Mouse (Mus musculus) hindbrain, postnatal 0 days (tissue): ENCODE measurements around the gene Flcn. TPM values are rescaled to one million over a fixed set of nuclear protein-coding genes. Genes with fewer than 3 reads are reported as not detected.

Experiments
- ATAC-seq: fragments of 200-750 bp; cut with Nextera tagmentation; 2 replicates; pipeline ENCODE4 v1.8.0; 2017; ENCODE audit warnings: mild to moderate bottlenecking, moderate TSS enrichment, moderate library complexity
- DNase-seq: peaks from one replicate; pipeline ENCODE4 v3.0.0-alpha.2; 2015; ENCODE audit warnings: low spot score
- H3K27ac ChIP-seq: fragments of 300-500 bp; sonication (generic); 2 replicates; pipeline ENCODE4 v1.5.1; 2014; ENCODE audit warnings: mild to moderate bottlenecking
- H3K27me3 ChIP-seq: fragments of 300-500 bp; sonication (generic); 2 replicates; pipeline ENCODE4 v1.6.1; 2014; ENCODE audit warnings: low read length, mixed read lengths; ENCODE audit not compliant: insufficient read depth
- H3K36me3 ChIP-seq: fragments of 300-500 bp; sonication (generic); 2 replicates; pipeline ENCODE4 v1.6.1; 2014; ENCODE audit warnings: low read length, mixed read lengths; ENCODE audit not compliant: insufficient read depth
- H3K4me1 ChIP-seq: fragments of 300-500 bp; sonication (generic); 2 replicates; pipeline ENCODE4 v1.6.1; 2014; ENCODE audit warnings: antibody characterized with exemption, low read length, mixed read lengths; ENCODE audit not compliant: insufficient read depth
- H3K4me2 ChIP-seq: fragments of 300-500 bp; sonication (generic); 2 replicates; pipeline ENCODE4 v1.6.1; 2014; ENCODE audit warnings: low read depth, mild to moderate bottlenecking, low read length, moderate library complexity, mixed read lengths
- H3K4me3 ChIP-seq: fragments of 300-500 bp; sonication (generic); 2 replicates; pipeline ENCODE4 v1.5.1; 2014; ENCODE audit warnings: low read length
- H3K9ac ChIP-seq: fragments of 300-500 bp; sonication (generic); replicated peaks from 2 replicates; pipeline ENCODE4 v1.6.1; 2014; ENCODE audit warnings: mild to moderate bottlenecking, low read length, moderate library complexity, mixed read lengths
- H3K9me3 ChIP-seq: fragments of 300-500 bp; sonication (generic); 2 replicates; pipeline ENCODE4 v1.6.1; 2016; ENCODE audit warnings: low read length, mixed read lengths
- CTCF ChIP-seq: IDR thresholded peaks from 2 replicates; pipeline ENCODE4 v1.5.1; 2016; ENCODE audit warnings: antibody characterized with exemption, control low read depth, low read depth
- WGBS: fragments of 180-500 bp; shearing (Covaris S2); extraction: QIAGEN DNeasy Blood & Tissue Kit; methylation state at CpG from one replicate; pipeline ENCODE4 v1.1.7; 2014; 5-methylcytosine and 5-hydroxymethylcytosine counted together
- polyA plus RNA-seq: library from polyadenylated mRNA; unstranded; fragments of >200 nt; fragmentation: Nextera tagmentation; extraction: Ambion mirVana; gene quantifications from 2 replicates; pipeline ENCODE4 v1.2.1, GENCODE M21; 2015
- total RNA-seq: library from RNA; depleted of rRNA; stranded (reverse); fragments of >200 nt; gene quantifications from 2 replicates; pipeline ENCODE4 v1.2.3, GENCODE M21; 2014

Gene Flcn
- total and polyA plus RNA-seq, 2 experiments from 2014 or later = 28.4 to 42.8 TPM

DNA sequence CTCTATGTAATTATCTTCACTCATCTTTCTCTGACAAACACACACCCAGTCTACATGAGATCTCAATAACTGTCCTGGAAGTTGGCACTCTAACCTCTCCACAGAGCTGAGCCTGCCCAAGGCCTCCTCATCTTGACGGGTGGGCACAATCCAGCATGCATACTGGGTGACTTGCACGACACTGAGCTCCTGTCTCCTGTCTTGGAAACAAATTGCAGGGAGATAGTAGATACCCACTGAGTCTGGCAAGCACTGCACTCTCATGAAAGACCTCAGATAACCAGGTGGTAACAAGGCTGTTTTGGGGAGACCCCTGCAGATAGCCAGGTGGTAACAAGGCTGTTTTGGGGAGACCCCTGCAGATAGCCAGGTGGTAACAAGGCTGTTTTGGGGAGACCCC lies 37.5 kb downstream of the Flcn start:
- H3K36me3 ChIP-seq = peaks cover 74% of the 10 kb centered on the region

DNA sequence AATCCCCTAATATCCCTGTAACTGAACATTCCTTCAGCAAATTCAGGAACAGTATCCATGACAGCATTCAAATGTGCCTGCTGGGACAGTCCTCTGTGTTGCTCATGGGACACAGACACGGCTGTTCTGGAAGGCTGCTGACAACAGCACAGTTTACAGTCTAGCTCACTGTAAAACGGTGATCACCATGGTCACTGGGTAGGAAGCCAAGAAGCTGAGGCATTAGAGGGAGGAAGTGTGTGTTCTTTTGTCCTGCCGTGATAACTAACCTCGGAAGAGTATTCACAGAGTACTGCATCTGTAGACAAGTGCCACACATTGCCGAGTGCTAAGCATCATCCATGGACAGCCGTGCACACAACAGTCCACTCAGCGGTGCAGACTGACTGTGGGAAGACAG lies 39.1 kb downstream of the Flcn start:
- DNase-seq = peak; percentile 63
- H3K27ac ChIP-seq = no peak overlapping the region

More for the DNA sequence above, 37.5 kb downstream of the Flcn start:
- Histone ChIP-seq H3K27me3 (no peaks in the 10 kb centered on the region), H3K9me3 (no peaks in the 10 kb centered on the region), H3K9ac (no peak overlapping the region), H3K4me2 (no peak overlapping the region), H3K4me1 (no peaks in the 10 kb centered on the region), H3K27ac (no peak overlapping the region), H3K4me3 (no peak overlapping the region)
- no peak for TF ChIP-seq CTCF
- ATAC-seq (no peak), DNase-seq (no peak)
- 60% methylated on average over 2 of the region's 2 CpGs for WGBS

DNA sequence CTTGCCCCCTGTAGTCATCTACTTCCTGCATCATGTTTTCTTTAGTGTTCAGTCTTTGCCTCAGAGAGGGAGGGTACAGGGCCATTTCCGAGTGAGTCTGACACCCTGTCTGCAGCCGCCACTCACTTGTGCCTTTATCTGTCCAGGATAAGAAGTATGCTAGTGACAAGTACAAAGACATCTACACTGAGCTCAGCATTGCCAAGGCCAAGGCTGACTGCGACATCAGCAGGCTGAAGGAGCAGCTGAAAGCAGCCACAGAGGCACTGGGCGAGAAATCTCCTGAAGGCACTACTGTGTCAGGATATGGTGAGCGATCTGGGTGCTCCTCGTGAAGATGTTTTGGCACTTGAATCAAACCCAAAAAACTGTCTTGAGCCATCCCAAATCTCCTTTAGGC lies 40.1 kb downstream of the Flcn start:
- TF ChIP-seq CTCF = no peak
- Histone ChIP-seq H3K27me3 (no peaks in the 10 kb centered on the region), H3K4me3 (no peak overlapping the region), H3K9me3 (no peaks in the 10 kb centered on the region), H3K9ac (no peak overlapping the region), H3K36me3 (peaks cover 90% of the 10 kb centered on the region), H3K4me2 (no peak overlapping the region), H3K27ac (no peak overlapping the region), H3K4me1 (no peaks in the 10 kb centered on the region)
- WGBS = 70% methylated on average over 6 of the region's 6 CpGs
- no peak for ATAC-seq
- DNase-seq = no peak

More for the DNA sequence above, 39.1 kb downstream of the Flcn start:
- peak; percentile 89 for ATAC-seq
- 48% methylated on average over 7 of the region's 7 CpGs for WGBS
- no peak overlapping the region for H3K4me3 ChIP-seq
- H3K4me2 ChIP-seq = no peak overlapping the region
- no peak for TF ChIP-seq CTCF
- no peak overlapping the region for H3K9ac ChIP-seq
- no peaks in the 10 kb centered on the region for H3K9me3 ChIP-seq
- no peaks in the 10 kb centered on the region for H3K27me3 ChIP-seq
- H3K4me1 ChIP-seq = no peaks in the 10 kb centered on the region
- H3K36me3 ChIP-seq = peaks cover 87% of the 10 kb centered on the region

DNA sequence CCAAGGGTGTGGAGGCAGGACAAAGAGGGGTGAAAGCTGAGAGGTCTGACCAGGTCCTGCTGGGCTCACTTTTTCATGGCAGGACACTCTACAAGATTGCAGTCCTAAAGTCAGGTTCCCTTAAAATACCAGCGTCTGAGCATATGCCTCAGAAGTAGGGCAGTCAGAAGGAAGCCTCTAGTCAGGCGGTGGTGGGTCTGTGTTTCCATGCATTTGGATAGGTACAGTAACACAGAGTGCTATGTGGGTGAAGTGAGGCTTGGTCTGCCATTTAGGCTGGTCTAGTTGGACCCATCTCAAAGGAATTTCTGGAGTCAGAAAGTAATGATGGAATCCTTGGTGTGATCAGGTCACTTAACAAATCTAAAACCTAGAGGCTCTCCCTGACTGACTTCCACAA lies 40.5 kb downstream of the Flcn start:
- Histone ChIP-seq H3K27ac (no peak overlapping the region), H3K4me1 (no peaks in the 10 kb centered on the region), H3K4me2 (no peak overlapping the region), H3K4me3 (no peak overlapping the region), H3K9me3 (no peaks in the 10 kb centered on the region), H3K27me3 (no peaks in the 10 kb centered on the region), H3K36me3 (peaks cover 90% of the 10 kb centered on the region), H3K9ac (no peak overlapping the region)
- 91% methylated on average over 2 of the region's 2 CpGs for WGBS
- no peak for TF ChIP-seq CTCF
- ATAC-seq (no peak), DNase-seq (no peak)

DNA sequence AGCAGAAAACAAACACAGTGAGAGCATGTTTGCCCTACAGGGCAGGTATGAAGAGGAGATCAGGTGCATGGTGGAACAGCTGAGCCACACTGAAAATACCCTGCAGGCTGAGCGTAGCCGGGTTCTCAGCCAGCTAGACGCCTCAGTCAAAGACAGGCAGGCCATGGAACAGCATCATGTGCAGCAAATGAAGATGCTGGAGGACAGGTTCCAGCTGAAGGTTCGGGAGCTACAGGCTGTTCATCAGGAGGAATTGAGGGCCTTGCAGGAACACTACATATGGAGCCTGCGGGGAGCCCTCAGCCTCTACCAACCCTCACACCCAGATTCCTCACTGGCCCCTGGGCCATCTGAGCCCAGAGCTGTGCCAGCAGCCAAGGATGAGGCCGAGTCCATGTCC lies 49.0 kb downstream of the Flcn start:
- no peak for DNase-seq
- Histone ChIP-seq H3K27ac (no peak overlapping the region), H3K27me3 (no peaks in the 10 kb centered on the region), H3K4me3 (no peak overlapping the region), H3K9me3 (no peaks in the 10 kb centered on the region), H3K36me3 (peaks cover 76% of the 10 kb centered on the region), H3K9ac (no peak overlapping the region), H3K4me2 (no peak overlapping the region), H3K4me1 (peaks cover 23% of the 10 kb centered on the region)
- TF ChIP-seq CTCF = no peak
- WGBS = 85% methylated on average over 6 of the region's 6 CpGs
- no peak for ATAC-seq

DNA sequence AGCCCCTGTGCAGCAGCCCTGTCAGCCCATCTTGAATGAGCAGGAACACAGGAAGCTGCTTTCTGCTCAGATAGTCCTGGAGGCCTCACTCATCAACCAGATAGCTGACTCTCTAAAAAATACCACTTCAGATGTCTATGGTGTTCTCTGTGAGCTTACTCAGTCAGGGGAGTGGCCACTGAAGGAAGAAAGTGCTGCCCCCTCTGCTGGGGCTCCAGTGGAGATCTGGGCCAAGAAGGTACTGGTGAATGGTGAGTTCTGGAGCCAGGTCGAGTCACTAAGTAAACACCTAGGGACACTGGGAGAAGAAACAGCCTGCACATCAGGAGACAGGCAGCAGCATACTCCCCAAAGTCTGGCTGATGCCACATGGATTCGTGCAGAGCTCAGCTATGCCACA lies 50.2 kb downstream of the Flcn start:
- H3K9ac ChIP-seq = no peak overlapping the region
- no peak for DNase-seq
- H3K4me3 ChIP-seq = no peak overlapping the region
- H3K9me3 ChIP-seq = no peaks in the 10 kb centered on the region
- no peak for ATAC-seq
- WGBS = 77% methylated on average over 2 of the region's 2 CpGs
- H3K4me1 ChIP-seq = peaks cover 23% of the 10 kb centered on the region
- peak overlapping the region; percentile 74 for H3K27ac ChIP-seq
- peaks cover 76% of the 10 kb centered on the region for H3K36me3 ChIP-seq
- H3K4me2 ChIP-seq = no peak overlapping the region
- no peaks in the 10 kb centered on the region for H3K27me3 ChIP-seq
- no peak for TF ChIP-seq CTCF

DNA sequence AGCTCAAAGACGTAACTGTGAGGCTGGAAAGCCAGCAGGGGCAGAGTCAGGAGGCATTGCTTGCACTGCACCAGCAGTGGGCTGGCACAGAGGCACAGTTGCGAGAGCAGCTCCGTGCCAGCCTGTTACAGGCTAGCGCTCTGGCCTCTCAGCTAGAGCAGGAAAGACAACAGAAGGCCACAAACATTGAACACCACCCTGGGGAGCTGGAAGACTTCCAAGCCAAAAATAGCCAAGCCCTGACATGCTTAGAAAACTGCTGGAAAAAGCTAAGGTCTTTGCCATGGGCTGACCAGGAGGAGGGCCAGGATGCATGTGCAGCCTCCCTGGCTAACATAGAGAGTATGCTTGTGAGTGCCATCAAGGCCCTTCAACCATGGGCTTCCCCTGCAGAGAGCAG lies 50.6 kb downstream of the Flcn start:
- 29% methylated on average over 4 of the region's 4 CpGs for WGBS
- DNase-seq (peak; percentile 89), ATAC-seq (peak; percentile 94)
- Histone ChIP-seq H3K4me3 (no peak overlapping the region), H3K4me2 (no peak overlapping the region), H3K4me1 (peaks cover 23% of the 10 kb centered on the region), H3K27me3 (no peaks in the 10 kb centered on the region), H3K9me3 (no peaks in the 10 kb centered on the region), H3K36me3 (peaks cover 76% of the 10 kb centered on the region), H3K9ac (no peak overlapping the region), H3K27ac (peak overlapping the region; percentile 74)
- peak; percentile 45 for TF ChIP-seq CTCF
